Mouse (Mus musculus): ENCODE results near the gene Prom1.

Gene Prom1

GRCm38 (mm10) chr5:44080276-44081054 lies 21.4 kb downstream of the Prom1 start:
- no peak for DNase-seq (ENCODE audit: low spot score)

GRCm38 (mm10) chr5:44075432-44075831 lies 26.4 kb downstream of the Prom1 start:
- no peak for DNase-seq (ENCODE audit: low spot score)

GRCm38 (mm10) chr5:44073634-44074033 lies 28.2 kb downstream of the Prom1 start:
- no peak for DNase-seq (ENCODE audit: low spot score)

GRCm38 (mm10) chr5:44070529-44071133 lies 31.2 kb downstream of the Prom1 start:
- no peak for DNase-seq (ENCODE audit: low spot score)

GRCm38 (mm10) chr5:44058258-44058657 lies 43.6 kb downstream of the Prom1 start:
- no peak for DNase-seq (ENCODE audit: low spot score)

- no peak for DNase-seq (ENCODE audit: low spot score)
These were observed 51.6 kb downstream of the Prom1 start for GRCm38 (mm10) chr5:44050213-44050612.

- DNase-seq (ENCODE audit: low spot score), result no peak
These were observed 52.3 kb downstream of the Prom1 start for GRCm38 (mm10) chr5:44049395-44049976.

- DNase-seq (ENCODE audit: low spot score), result no peak
These were observed 53.1 kb downstream of the Prom1 start for GRCm38 (mm10) chr5:44048568-44049363.

- no peak for DNase-seq (ENCODE audit: low spot score)
These were observed 60.1 kb downstream of the Prom1 start for GRCm38 (mm10) chr5:44041725-44042124.

- no peak for DNase-seq (ENCODE audit: low spot score)
These were observed 60.8 kb downstream of the Prom1 start for GRCm38 (mm10) chr5:44041056-44041455.

GRCm38 (mm10) chr5:43998295-43998989 lies 103.4 kb downstream of the Prom1 start:
- no peak for DNase-seq (ENCODE audit: low spot score)

GRCm38 (mm10) chr5:43997626-43998025 lies 104.2 kb downstream of the Prom1 start:
- DNase-seq (ENCODE audit: low spot score), result no peak

GRCm38 (mm10) chr5:43996162-43996561 lies 105.7 kb downstream of the Prom1 start:
- no peak for DNase-seq (ENCODE audit: low spot score)

- no peak for DNase-seq (ENCODE audit: low spot score)
These were observed 106.9 kb downstream of the Prom1 start for GRCm38 (mm10) chr5:43994981-43995380.

GRCm38 (mm10) chr5:43990316-43990715 lies 111.5 kb downstream of the Prom1 start:
- DNase-seq (ENCODE audit: low spot score), result peak; percentile 63

GRCm38 (mm10) chr5:43989017-43989416 lies 112.8 kb downstream of the Prom1 start:
- DNase-seq (ENCODE audit: low spot score), result no peak

- DNase-seq (ENCODE audit: low spot score), result no peak
These were observed 115.6 kb downstream of the Prom1 start for GRCm38 (mm10) chr5:43986212-43986611.

GRCm38 (mm10) chr5:43982896-43983295 lies 118.9 kb downstream of the Prom1 start:
- no peak for DNase-seq (ENCODE audit: low spot score)

- DNase-seq (ENCODE audit: low spot score), result no peak
These were observed 120.2 kb downstream of the Prom1 start, which contains the start of gene Fgfbp1 for GRCm38 (mm10) chr5:43981620-43982019. Gene Fgfbp1, minus strand, starts transcription at chr5:43981779.

GRCm38 (mm10) chr5:43980397-43980796 lies 121.4 kb downstream of the Prom1 start:
- DNase-seq (ENCODE audit: low spot score), result no peak

- no peak for DNase-seq (ENCODE audit: low spot score)
These were observed 124.8 kb downstream of the Prom1 start for GRCm38 (mm10) chr5:43976821-43977561.

All from urinary bladder, postnatal 14 days (tissue).